ENCODE assay signal across 18 mouse cellular contexts in genomic region chr4:140091693-140092092, GRCm38 (mm10).
"Had no signal": no experiment of that assay in that cellular context is flagged by ENCODE, and none has a peak within 500 bp of the region (broad histone marks: within the 10 kb centered on the region; RNA-seq: fewer than 3 reads in every experiment).

No protein-coding gene starts in this region.

- H3K27me3 ChIP-seq: liver, embryonic 12.5 days; midbrain, embryonic 13.5 days; neural tube, embryonic 12.5 days had no signal

- DNase-seq: lung, adult 18-20 months; lung, postnatal 10 days; lung, postnatal 4 days; retina, postnatal 1 day; right cerebral cortex, adult 18-20 months; right cerebral cortex, postnatal 25 days; right cerebral cortex, postnatal 4 days; thymus, adult 18-20 months; thymus, postnatal 14 days; thymus, postnatal 36 days had no signal

- H3K4me3 ChIP-seq: liver, embryonic 12.5 days; midbrain, embryonic 10.5 days; midbrain, embryonic 13.5 days; myocyte; neural tube, embryonic 12.5 days had no signal

- H3K4me1 ChIP-seq: liver, embryonic 12.5 days; midbrain, embryonic 10.5 days had no signal

- H3K9ac ChIP-seq: liver, embryonic 12.5 days; liver, embryonic 14.5 days; lung, embryonic 14.5 days; midbrain, embryonic 13.5 days; neural tube, embryonic 12.5 days had no signal

- H3K36me3 ChIP-seq: liver, embryonic 12.5 days; midbrain, embryonic 10.5 days; midbrain, embryonic 13.5 days; neural tube, embryonic 12.5 days had no signal

- H3K4me2 ChIP-seq: liver, embryonic 12.5 days; lung, embryonic 14.5 days; midbrain, embryonic 13.5 days; neural tube, embryonic 12.5 days had no signal

- H3K9me3 ChIP-seq: liver, embryonic 12.5 days; midbrain, embryonic 10.5 days; midbrain, embryonic 13.5 days; neural tube, embryonic 12.5 days had no signal

- ATAC-seq: liver, embryonic 12.5 days; midbrain, embryonic 13.5 days; midbrain, embryonic 16.5 days had no signal

- H3K27ac ChIP-seq: liver, embryonic 12.5 days; liver, embryonic 14.5 days; midbrain, embryonic 10.5 days; midbrain, embryonic 13.5 days; neural tube, embryonic 12.5 days had no signal
